17 mouse cellular contexts compared by ENCODE assay signal in genomic region chr5:112211911-112212310, GRCm38 (mm10).
"Had no signal": no experiment of that assay in that cellular context is flagged by ENCODE, and none has a peak within 500 bp of the region (broad histone marks: within the 10 kb centered on the region; RNA-seq: fewer than 3 reads in every experiment).

No protein-coding gene starts in this region.

- H3K9me3 ChIP-seq: liver, embryonic 12.5 days; midbrain, embryonic 15.5 days; neural tube, embryonic 13.5 days; neural tube, embryonic 15.5 days had no signal

- H3K27me3 ChIP-seq: midbrain, embryonic 15.5 days; neural tube, embryonic 13.5 days; neural tube, embryonic 15.5 days had no signal

- H3K36me3 ChIP-seq: liver, embryonic 12.5 days; midbrain, embryonic 15.5 days; neural tube, embryonic 13.5 days; neural tube, embryonic 15.5 days had no signal

- H3K27ac ChIP-seq: liver, embryonic 12.5 days; liver, embryonic 14.5 days; neural tube, embryonic 15.5 days had no signal

- DNase-seq: lung, adult 18-20 months; lung, embryonic 14.5 days; lung, postnatal 10 days; lung, postnatal 4 days; right cerebral cortex, adult 18-20 months; right cerebral cortex, postnatal 25 days; right cerebral cortex, postnatal 4 days; spleen, adult 18-20 months; thymus, adult 18-20 months; thymus, postnatal 14 days; thymus, postnatal 36 days had no signal

- H3K4me2 ChIP-seq: liver, embryonic 12.5 days; lung, embryonic 14.5 days; midbrain, embryonic 15.5 days; neural tube, embryonic 13.5 days; neural tube, embryonic 15.5 days had no signal

- ATAC-seq: liver, embryonic 12.5 days; midbrain, embryonic 15.5 days had no signal

- H3K4me3 ChIP-seq: liver, embryonic 12.5 days; midbrain, embryonic 15.5 days; myocyte; neural tube, embryonic 13.5 days; neural tube, embryonic 15.5 days had no signal

- H3K9ac ChIP-seq: liver, embryonic 12.5 days; liver, embryonic 14.5 days; lung, embryonic 14.5 days; midbrain, embryonic 15.5 days; neural tube, embryonic 13.5 days; neural tube, embryonic 15.5 days had no signal
